Mouse (Mus musculus) CD8-positive naive resting alpha-beta T cell, adult 2 months (primary cell): ENCODE measurements around the gene Bves.
"Not testable (repeated sequence)": the region's sequence is repeated elsewhere in the genome, so short reads cannot be mapped to it uniquely, and the experiment has no call there.

Source experiments
- DNase-seq, 2 experiments: peaks; one replicate each; pipeline ENCODE4 v3.0.0; 2022; ENCODE audit warnings: low read depth in 2 of 2, low spot score in 2 of 2

Bves gene

GRCm38 (mm10) chr10:45348143-45348542 is 12.6 kb downstream of the Bves start:
- not testable (repeated sequence) for DNase-seq

GRCm38 (mm10) chr10:45356091-45356490 is 20.5 kb downstream of the Bves start:
- no peak for DNase-seq

GRCm38 (mm10) chr10:45363396-45363795 is 27.8 kb downstream of the Bves start:
- DNase-seq, result no peak

DNA sequence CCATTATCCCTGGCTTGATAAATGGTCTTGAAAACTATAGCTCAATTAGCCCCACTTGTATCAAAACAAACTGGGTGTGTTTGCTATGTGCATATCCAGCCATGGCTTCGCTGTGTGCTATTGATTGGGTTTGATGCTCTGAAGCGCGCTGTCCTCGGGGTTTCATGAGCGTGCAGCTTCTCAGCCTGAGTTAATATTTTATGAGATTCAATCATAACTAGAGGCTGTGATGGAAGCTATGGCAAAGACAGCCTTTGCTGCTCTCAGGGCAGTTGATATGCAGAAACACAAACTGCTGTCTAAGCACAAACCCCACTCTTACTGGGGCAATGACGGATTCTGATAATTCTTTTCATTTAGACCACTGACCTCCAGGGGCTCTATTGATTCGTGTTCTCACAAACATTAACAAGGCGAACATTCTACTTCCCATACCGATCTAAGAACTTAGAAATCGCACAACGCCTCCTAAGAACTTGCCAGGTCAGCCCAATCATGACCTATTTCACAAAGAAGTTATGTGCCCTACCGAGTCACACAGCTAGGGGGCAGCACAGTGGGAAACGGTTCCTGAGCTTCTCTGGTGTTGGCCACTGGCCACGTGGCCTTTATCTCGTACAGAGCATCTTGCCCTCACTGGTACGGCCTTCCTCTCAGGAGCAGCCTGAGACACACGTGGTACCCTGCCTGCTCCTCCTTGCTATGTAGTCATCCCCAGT is 31.6 kb downstream of the Bves start:
- DNase-seq, result no peak

DNA sequence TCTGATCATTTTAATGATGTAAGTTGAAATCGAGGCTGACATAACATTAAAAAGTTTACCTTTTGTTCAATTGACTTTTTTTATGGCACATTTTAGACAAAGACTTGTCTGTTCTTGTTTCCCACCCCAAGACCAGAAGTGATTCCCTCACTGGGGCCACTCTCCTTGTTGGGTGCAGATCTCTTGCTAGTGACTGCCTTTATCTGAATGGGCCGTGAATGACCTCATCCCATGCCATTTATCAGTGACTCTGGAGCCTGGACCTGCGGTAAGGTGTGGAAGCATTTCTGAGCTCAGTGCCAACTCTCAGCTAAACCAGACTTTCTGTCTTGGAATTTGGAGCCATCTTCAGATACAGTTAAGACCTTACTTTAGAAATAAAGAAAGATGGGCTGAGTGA is 34.1 kb downstream of the Bves start:
- no peak for DNase-seq

GRCm38 (mm10) chr10:45370545-45370944 is 35.0 kb downstream of the Bves start:
- DNase-seq, result no peak

- no peak for DNase-seq
Observed at GRCm38 (mm10) chr10:45372994-45373692, 37.6 kb downstream of the Bves start.

DNA sequence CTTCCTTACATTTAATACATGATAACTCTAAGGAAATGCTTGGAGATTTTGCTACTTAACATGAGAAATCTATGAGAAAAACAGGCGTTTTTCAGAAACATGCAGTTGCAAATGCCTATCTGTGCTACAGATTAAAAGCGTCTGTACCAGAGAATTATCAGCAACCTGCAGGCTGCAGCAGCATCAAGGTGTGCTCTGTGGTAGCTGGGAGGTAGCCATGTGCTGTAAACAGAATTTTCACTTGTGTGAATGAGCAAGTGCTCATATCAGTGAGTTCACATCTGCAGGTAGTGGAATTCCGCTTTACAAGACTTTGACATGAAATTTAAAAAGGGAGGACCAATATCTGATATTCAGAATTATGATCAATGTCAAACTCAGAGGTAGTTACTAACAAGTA is 42.7 kb downstream of the Bves start:
- no peak for DNase-seq

DNA sequence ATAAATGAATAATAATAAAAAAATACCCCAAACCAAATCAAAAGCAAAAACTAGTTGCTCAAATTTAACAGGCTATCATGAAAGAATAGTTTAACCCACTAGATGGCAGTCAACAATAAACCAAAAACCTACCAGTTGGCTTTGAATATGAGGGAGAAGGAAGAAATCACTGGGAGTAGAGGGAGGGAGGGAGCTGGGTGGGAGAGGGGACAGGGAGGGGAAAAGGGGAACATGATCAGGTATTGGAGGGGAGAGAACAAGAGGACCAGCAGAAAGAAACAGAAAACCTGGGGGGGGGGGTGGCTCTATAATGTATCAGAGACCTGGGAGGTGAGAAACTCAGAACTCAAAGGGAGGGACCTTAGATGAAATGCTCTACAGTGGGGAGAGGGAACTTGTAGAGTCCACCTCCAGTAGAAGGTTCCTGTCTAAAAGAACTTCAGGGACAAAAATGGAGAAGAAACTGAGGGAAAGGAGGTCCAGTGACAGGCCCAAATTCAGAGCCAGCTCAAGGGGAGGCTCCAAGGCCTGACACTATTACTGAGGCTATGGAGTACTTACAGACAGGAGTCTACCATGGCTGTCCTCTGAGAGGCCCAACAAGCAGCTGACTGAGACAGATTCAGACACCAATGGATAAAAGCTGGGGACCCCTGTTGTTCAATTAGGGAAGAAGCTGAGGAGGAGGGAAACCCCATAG is 46.5 kb downstream of the Bves start:
- DNase-seq, result no peak

DNA sequence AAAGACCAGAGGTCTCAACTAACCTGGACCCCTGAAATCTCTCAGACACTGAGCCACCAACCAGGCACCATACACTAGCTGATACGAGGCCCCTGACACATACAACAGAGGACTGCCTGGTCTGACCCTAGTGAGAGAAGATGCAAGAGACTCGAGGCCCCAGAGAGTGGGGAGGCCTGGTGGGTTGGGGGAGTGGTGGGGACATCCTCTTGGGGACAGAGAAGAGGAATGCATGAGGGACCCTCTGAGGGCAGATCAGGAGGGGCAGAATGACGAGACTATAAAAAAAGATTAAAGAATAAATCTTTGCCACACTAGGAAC is 47.0 kb downstream of the Bves start:
- no peak for DNase-seq

DNA sequence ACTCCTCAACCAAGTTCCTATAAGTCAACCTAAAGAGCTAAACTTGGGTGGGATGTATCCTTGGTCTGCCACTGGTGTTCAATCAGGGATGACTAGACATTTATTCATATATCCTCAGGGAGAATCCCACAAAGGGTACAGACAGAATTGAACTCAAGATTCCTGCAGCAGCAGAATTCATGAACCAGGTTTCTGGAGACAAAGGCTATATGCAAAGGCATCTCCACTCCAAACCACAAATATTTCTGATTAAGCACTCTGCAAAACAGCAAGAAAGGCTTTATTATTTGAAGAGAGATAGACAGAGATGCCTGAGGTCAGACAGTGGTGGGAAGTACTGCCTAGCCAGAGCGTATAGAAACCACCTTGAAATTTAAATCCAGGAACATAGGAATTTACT is 62.6 kb downstream of the Bves start:
- no peak for DNase-seq

GRCm38 (mm10) chr10:45399702-45400243 is 64.2 kb downstream of the Bves start:
- DNase-seq, result no peak

GRCm38 (mm10) chr10:45410624-45411341 is 75.2 kb downstream of the Bves start:
- DNase-seq, result no peak

DNA sequence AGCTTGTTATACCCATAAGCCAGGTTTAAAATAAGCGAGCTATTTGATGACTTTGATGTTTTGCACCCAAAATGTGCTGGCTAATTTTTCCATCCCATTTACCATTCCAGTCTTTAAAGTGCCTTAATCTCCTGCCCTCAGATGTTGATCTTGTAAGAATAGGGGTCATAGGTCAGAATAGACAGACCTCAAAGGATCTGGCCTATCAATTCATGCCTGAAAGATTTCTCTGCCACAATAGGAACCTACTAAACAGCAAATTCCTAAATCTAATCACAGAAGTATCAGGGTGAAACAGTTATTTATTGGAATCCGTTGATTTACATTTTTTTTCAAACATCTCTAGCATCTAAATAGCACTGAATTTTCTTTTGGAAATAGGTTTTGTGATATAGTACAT is 76.2 kb downstream of the Bves start:
- no peak for DNase-seq

DNA sequence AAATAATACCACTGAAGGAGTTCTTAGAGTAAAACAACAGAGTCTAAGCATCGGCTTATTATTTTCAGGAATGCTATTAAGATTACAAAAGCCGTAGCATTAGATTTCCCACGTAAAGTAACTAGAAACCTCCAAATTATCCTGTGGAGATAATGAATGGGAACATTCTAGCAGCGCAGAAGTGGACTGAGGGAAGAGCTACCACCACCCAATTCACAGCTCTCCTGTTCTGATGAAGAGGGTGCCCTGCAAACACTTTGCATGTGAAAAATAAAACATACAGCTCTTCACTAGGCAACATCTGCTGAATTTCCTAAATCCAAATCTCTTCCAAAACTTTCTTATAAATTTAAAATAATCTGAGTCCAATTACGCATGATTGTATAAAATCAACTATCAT is 76.6 kb downstream of the Bves start:
- no peak for DNase-seq
